Mouse (Mus musculus) liver, adult 2 months (tissue): ENCODE measurements at regions not wholly inside any gene's neighbourhood (a gene's known extent, or its start where the extent isn't known, plus 50 kb on each side); places are given as distances from the start of the nearest gene placed in this dataset.

Experiments
- CTCF ChIP-seq: fragments of 200-500 bp; IDR thresholded peaks from 2 replicates; pipeline ENCODE4 v1.5.1; 2011; ENCODE audit warnings: low read depth, low read length, control low read depth
- POLR2A ChIP-seq: fragments of 200-500 bp; IDR thresholded peaks from 2 replicates; pipeline ENCODE4 v1.6.1; 2011; ENCODE audit warnings: low read length, control low read depth; ENCODE audit not compliant: insufficient read depth; ENCODE audit errors: extremely low read depth

DNA sequence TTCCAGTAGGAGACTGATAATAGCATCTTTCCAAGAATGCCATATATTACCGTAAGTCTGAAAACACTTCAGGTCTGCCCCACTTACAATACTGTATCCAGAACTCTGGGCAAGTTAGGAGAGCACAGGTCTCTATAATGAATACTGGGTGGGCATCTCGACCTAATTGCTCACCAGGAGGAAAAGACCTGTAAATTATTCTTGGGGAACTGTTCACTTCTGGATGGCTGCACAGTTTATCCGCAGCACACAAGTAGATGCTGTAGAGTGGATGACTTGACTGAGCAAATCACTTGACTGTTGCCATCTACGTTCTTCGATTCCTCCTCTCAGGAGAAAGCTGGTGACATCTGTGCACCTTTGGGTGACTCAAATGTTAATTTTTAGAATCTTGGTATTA lies 159.8 kb downstream of the Rpl36a-ps1 start:
- TF ChIP-seq CTCF, result no peak
- TF ChIP-seq POLR2A, result no peak
